ENCODE assay signal across 18 mouse cellular contexts in the genomic region with DNA sequence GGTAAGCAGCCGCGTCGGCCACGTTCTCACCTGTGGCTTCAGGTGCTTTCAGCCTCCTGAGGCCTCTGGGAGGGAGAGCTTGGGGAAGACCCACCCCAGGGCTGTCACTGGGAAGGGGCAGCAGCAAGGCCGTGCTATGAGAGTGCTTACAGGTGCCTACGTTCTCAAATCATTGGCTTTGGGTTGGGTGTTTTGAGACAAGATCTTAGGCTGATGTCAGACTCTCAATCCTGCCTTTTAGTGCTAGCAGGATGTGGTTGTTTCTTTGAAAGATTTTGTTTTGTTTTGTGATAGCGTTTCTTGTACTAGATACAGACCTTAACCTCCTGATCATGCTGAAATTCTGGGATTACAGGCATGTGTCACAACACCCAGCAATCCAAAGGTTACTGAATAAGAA.
"Had no signal": no experiment of that assay in that cellular context is flagged by ENCODE, and none has a peak within 500 bp of the region (broad histone marks: within the 10 kb centered on the region; RNA-seq: fewer than 3 reads in every experiment).

No protein-coding gene starts in this region.

- H3K9ac ChIP-seq: limb, embryonic 12.5 days; limb, embryonic 15.5 days; liver, embryonic 14.5 days; liver, postnatal 0 days; lung, embryonic 14.5 days; midbrain, embryonic 12.5 days; midbrain, embryonic 15.5 days had no signal

- H3K4me3 ChIP-seq: limb, embryonic 12.5 days; limb, embryonic 15.5 days; midbrain, embryonic 12.5 days; midbrain, embryonic 15.5 days had no signal

- DNase-seq: kidney, adult 18-20 months; kidney, adult 9 months; kidney, postnatal 14 days; kidney, postnatal 4 days; left cerebral cortex, postnatal 4 days; liver, postnatal 0 days; lung, embryonic 14.5 days; right cerebral cortex, postnatal 4 days; thymus, adult 18-20 months had no signal

- ATAC-seq: intestine, embryonic 16.5 days; liver, postnatal 0 days; lung, postnatal 0 days; midbrain, embryonic 15.5 days had no signal

- H3K4me1 ChIP-seq: limb, embryonic 12.5 days; limb, embryonic 15.5 days; midbrain, embryonic 12.5 days; midbrain, embryonic 15.5 days had no signal

- H3K4me2 ChIP-seq: limb, embryonic 12.5 days; limb, embryonic 15.5 days; liver, embryonic 11.5 days; lung, embryonic 14.5 days; midbrain, embryonic 12.5 days; midbrain, embryonic 15.5 days had no signal

- H3K27ac ChIP-seq: limb, embryonic 12.5 days; limb, embryonic 15.5 days; liver, embryonic 14.5 days; macrophage; midbrain, embryonic 12.5 days; midbrain, embryonic 15.5 days had no signal

- H3K9me3 ChIP-seq: limb, embryonic 12.5 days; limb, embryonic 15.5 days; midbrain, embryonic 12.5 days; midbrain, embryonic 15.5 days had no signal

- H3K27me3 ChIP-seq: limb, embryonic 12.5 days; limb, embryonic 15.5 days; midbrain, embryonic 12.5 days; midbrain, embryonic 15.5 days had no signal
